Mouse (Mus musculus) liver, embryonic 14.5 days (tissue): ENCODE measurements around the gene Atf7ip2. TPM values are rescaled to one million over a fixed set of nuclear protein-coding genes. Genes with fewer than 3 reads are reported as not detected.

Experiments
- ATAC-seq: fragments of 200-750 bp; cut with Nextera tagmentation; 2 replicates; pipeline ENCODE4 v1.8.0; 2017; ENCODE audit warnings: moderate number of reproducible peaks, mild to moderate bottlenecking, moderate library complexity; ENCODE audit not compliant: insufficient read depth
- DNase-seq, 3 experiments: peaks; one replicate each; pipeline ENCODE4 v3.0.0-alpha.2; 2012 to 2013; ENCODE audit warnings: low read depth in 3 of 3, low spot score in 3 of 3
- H3K27ac ChIP-seq: fragments of 300-500 bp; sonication (generic); 2 replicates; pipeline ENCODE4 v1.5.1; 2014; ENCODE audit warnings: moderate library complexity, mild to moderate bottlenecking, control low read depth, inconsistent platforms
- H3K27me3 ChIP-seq: fragments of 300-500 bp; sonication (generic); 2 replicates; pipeline ENCODE4 v1.6.1; 2014; ENCODE audit warnings: mild to moderate bottlenecking, low read length, moderate library complexity; ENCODE audit not compliant: control insufficient read depth, insufficient read depth
- H3K36me3 ChIP-seq: fragments of 300-500 bp; sonication (generic); replicated peaks from 2 replicates; pipeline ENCODE4 v1.6.1; 2014; ENCODE audit warnings: low read depth; ENCODE audit not compliant: control insufficient read depth, insufficient read depth
- H3K4me1 ChIP-seq, 2 experiments: fragments of 200-500 bp in 1 of 2; fragments of 300-500 bp in 1 of 2; sonication (generic) in 1 of 2; replicated peaks; 2 replicates each; pipeline ENCODE4 v1.6.1; 2012 to 2014; ENCODE audit warnings: antibody characterized with exemption in 1 of 2, inconsistent platforms in 1 of 2, low read length in 1 of 2; ENCODE audit not compliant: control insufficient read depth in 2 of 2, insufficient read depth in 2 of 2
- H3K4me2 ChIP-seq: fragments of 300-500 bp; sonication (generic); 2 replicates; pipeline ENCODE4 v1.6.1; 2014; ENCODE audit warnings: low read depth, mild to moderate bottlenecking, control low read depth, moderate library complexity
- H3K4me3 ChIP-seq, 2 experiments: fragments of 200-500 bp in 1 of 2; fragments of 300-500 bp in 1 of 2; sonication (generic) in 1 of 2; 2 replicates each; pipeline ENCODE4 v1.5.1; 2012 to 2014; ENCODE audit warnings: low read depth in 2 of 2, low read length in 2 of 2, mild to moderate bottlenecking in 2 of 2, control low read depth in 1 of 2, inconsistent platforms in 1 of 2, moderate library complexity in 1 of 2; ENCODE audit not compliant: insufficient read depth in 1 of 2
- H3K9ac ChIP-seq: fragments of 300-500 bp; sonication (generic); replicated peaks from 2 replicates; pipeline ENCODE4 v1.6.1; 2014; ENCODE audit warnings: mild to moderate bottlenecking, control low read depth, moderate library complexity
- H3K9me3 ChIP-seq: fragments of 300-500 bp; sonication (generic); 2 replicates; pipeline ENCODE4 v1.6.1; 2016; ENCODE audit warnings: low read length, mixed read lengths; ENCODE audit not compliant: control insufficient read depth
- CTCF ChIP-seq: IDR thresholded peaks from 2 replicates; pipeline ENCODE4 v1.5.1; 2016; ENCODE audit warnings: antibody characterized with exemption, low read depth, control low read depth
- EP300 ChIP-seq: IDR thresholded peaks from 2 replicates; pipeline ENCODE4 v1.6.1; 2016; ENCODE audit warnings: antibody characterized with exemption, low read depth
- WGBS: fragments of 180-500 bp; shearing (Covaris S2); extraction: QIAGEN DNeasy Blood & Tissue Kit; methylation state at CpG from one replicate; pipeline ENCODE4 v1.1.7; 2014; ENCODE audit not compliant: insufficient replicate concordance; 5-methylcytosine and 5-hydroxymethylcytosine counted together
- polyA plus RNA-seq, 2 experiments: library from polyadenylated mRNA; depleted of rRNA in 1 of 2; stranded (reverse) in 1 of 2; unstranded in 1 of 2; fragments of >200 nt; fragmentation: Nextera tagmentation in 1 of 2; extraction: Ambion mirVana in 1 of 2; gene quantifications; 2 replicates each; pipeline versions ENCODE4 v1.2.1 to v1.2.3; 2012 to 2014

The Atf7ip2 gene
- polyA plus RNA-seq (2012; rRNA removed) (0.11 and 0.19 TPM in 2 replicates), polyA plus RNA-seq (2014; fragmentation: Nextera tagmentation; extraction: Ambion mirVana) (0.10 and 0.25 TPM in 2 replicates)

DNA sequence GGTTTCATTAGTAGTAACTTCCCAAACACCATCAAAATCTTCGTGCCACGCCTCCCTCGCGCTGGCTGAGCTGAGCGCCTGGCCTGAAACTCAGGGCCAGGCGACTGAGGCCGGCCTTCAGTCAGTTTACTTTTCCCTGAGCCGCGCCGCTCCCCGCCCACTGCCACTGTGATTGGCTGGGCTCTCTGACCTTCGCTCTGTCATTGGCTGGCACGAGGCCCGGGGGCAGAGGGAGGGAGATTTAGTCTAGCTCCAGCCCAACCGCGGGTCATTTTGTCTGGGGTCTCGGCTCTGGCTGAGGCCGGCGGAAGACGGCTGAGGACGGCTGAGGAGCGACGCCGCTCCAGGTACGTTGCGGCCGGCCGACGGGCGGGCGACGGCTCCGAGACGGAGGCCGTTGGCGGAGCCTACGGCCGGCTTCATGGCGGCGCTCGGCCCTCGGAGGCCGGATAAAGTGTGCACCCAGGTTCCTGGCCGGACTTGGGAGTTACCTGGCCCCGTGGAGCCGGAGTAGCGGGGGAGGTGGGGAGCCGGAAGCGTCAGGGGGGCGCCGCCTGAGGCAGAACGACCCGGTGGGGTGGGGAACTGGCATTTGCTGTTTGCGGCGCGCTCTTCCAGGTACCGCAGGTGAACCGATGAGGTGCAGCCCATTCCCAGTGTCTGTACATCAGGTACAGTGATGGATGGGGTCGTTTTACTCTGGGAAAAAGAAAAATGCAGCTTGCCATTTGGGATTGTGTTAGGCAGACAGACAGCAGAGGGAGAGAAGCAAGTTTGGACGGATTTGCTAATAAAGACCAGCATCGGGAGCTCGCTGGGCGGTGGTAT, at the start of gene Atf7ip2:
Gene Atf7ip2, plus strand, starts transcription at position 34 of the 828 bp plus-strand sequence.
- Histone ChIP-seq H3K36me3 (no peaks in the 10 kb centered on the region), H3K9me3 (no peaks in the 10 kb centered on the region), H3K9ac (peak within 1 kb of the TSS; percentile 4), H3K4me3 (peak within 1 kb of the TSS; percentile 34 to 59), H3K4me1 (no peaks in the 10 kb centered on the region), H3K27ac (no peak within 1 kb of the TSS), H3K27me3 (peaks cover 2% of the 10 kb centered on the region; the same call in 1 of the 2 replicates), H3K4me2 (peak within 1 kb of the TSS; percentile 70)
- TF ChIP-seq EP300 (no peak), CTCF (no peak)
- ATAC-seq (peak; percentile 90), DNase-seq (peak; percentile 44 to 51 (median 50))
- under 1% methylated on average over 62 of the region's 63 CpGs for WGBS

DNA sequence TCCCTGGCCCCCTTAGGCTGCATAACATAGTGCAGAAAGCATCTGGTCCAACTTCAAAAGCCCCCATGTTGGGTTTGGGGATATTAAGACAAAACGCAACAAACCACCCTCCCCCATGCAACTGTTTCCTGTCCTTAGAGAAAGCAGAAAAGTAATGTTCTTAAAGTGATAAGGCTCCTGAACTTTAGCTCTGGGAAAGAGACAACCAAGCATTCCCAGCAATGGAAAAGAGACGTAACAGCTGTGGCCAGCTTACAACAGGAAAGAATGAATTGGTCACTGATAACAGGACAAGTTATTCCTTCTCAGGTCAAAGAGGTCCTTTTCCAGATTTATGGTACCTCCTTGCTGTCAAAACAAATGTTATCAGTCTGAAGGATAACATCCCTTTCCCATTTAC, 49.3 kb upstream of the Atf7ip2 start:
- Histone ChIP-seq H3K4me2 (no peak overlapping the region), H3K4me3 (no peak overlapping the region), H3K9me3 (no peaks in the 10 kb centered on the region), H3K27ac (no peak overlapping the region), H3K27me3 (no peaks in the 10 kb centered on the region), H3K4me1 (no peaks in the 10 kb centered on the region), H3K36me3 (no peaks in the 10 kb centered on the region), H3K9ac (no peak overlapping the region)
- ATAC-seq (no peak), DNase-seq (no peak)
- 33% methylated on average over 2 of the region's 2 CpGs for WGBS
- no peak for TF ChIP-seq CTCF
- no peak for TF ChIP-seq EP300

DNA sequence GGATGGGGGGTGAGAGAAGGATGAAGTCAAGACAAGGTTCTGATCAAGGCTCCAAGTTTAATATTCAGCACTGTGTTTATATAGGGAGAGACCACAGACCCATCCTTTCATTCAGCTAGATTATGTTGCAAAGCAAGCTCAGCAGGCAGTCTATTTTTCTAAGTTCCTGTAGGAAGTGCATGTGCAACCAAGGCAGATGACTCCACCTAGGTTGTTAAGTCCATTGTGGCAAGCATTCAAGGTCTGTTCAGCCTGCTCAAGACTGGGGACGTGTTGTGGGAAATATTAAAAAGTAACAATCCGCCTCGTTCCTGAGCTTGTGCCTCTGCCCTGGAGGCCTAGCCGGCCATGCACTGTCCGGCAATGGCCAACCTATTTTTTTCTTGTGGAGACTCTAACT, 45.1 kb upstream of the Atf7ip2 start:
- no peak for DNase-seq
- WGBS, result 66% methylated on average over 5 of the region's 5 CpGs

DNA sequence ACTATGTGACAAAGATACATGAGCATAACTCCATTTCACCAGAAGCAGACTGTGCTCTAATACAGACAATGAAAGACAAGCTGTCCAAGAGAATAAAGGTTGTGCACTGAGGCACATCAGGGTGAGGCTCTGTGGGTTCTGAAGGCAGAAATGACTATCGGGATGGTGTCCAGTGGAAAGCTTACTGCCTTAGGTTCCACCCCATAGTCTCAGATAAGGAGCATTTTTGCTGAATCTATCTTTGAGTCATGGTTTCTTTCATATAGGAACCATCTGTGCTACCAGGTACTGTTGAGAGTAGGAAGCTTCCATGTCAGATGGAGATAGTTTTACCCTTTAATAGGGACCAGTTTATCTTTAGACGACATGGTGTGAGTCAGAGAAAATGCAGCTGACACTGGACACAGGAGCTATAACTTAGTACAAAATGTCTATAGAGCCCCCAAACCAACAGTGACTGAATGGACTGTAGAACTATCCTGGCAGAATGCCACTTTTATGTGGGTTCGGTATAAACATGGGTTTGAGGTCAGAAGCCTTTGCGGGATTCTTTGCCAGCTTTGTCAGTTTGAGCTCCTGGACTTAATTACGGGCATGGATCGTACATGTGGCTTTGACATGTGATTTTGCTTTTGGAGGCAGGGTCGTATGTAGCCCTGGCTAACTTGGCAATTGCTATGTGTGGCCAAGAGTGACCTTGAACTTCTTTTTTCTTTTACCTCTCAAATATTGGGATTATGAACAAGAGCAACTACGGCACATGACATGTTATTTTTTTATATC, 23.2 kb upstream of the Atf7ip2 start:
- WGBS, result 72% methylated on average over 8 of the region's 8 CpGs
- H3K4me1 ChIP-seq, result no peaks in the 10 kb centered on the region
- TF ChIP-seq EP300, result no peak
- no peak for TF ChIP-seq CTCF
- H3K36me3 ChIP-seq, result no peaks in the 10 kb centered on the region
- H3K27me3 ChIP-seq, result no peaks in the 10 kb centered on the region
- ATAC-seq (no peak), DNase-seq (no peak)
- no peak overlapping the region for H3K9ac ChIP-seq
- no peak overlapping the region for H3K4me2 ChIP-seq
- H3K4me3 ChIP-seq, result no peak overlapping the region
- no peaks in the 10 kb centered on the region for H3K9me3 ChIP-seq
- H3K27ac ChIP-seq, result no peak overlapping the region

More for the DNA sequence above, 45.1 kb upstream of the Atf7ip2 start:
- no peak for ATAC-seq
- no peaks in the 10 kb centered on the region for H3K9me3 ChIP-seq
- TF ChIP-seq CTCF, result no peak
- TF ChIP-seq EP300, result no peak
- H3K27ac ChIP-seq, result no peak overlapping the region
- H3K9ac ChIP-seq, result no peak overlapping the region
- H3K36me3 ChIP-seq, result no peaks in the 10 kb centered on the region
- no peaks in the 10 kb centered on the region for H3K27me3 ChIP-seq
- no peak overlapping the region for H3K4me3 ChIP-seq
- H3K4me2 ChIP-seq, result no peak overlapping the region
- H3K4me1 ChIP-seq, result no peaks in the 10 kb centered on the region

DNA sequence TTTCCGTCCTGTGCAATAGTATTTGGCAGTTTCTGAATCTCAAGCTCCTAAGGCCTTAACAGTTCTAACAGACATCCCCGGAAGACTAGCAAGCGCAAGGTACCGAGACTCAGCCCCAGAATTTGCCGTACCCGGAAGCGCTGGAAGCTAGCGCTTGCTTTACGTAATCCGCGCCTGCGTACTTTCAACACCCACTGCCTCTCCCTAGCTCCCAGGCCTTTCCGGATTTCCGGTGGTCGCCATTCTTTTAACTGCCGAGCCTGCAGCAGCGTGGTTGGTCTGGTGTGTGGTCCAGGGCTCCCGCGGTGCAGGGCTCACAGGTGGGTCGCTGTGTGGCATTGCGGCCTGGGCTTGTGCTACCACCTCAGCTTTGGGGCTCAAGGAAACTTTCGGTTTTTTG, 22.5 kb upstream of the Atf7ip2 start, which contains the start of gene Rpl39l:
Gene Rpl39l, plus strand, starts transcription at position 222 of the 400 bp plus-strand sequence.
- H3K27me3 ChIP-seq, result no peaks in the 10 kb centered on the region
- DNase-seq, result no peak
- H3K36me3 ChIP-seq, result no peaks in the 10 kb centered on the region
- no peak within 1 kb of the TSS for H3K4me3 ChIP-seq
- H3K4me2 ChIP-seq, result no peak within 1 kb of the TSS
- H3K9me3 ChIP-seq, result no peaks in the 10 kb centered on the region
- WGBS, result 72% methylated on average over 22 of the region's 22 CpGs
- ATAC-seq, result no peak
- TF ChIP-seq EP300 (no peak), CTCF (no peak)
- H3K4me1 ChIP-seq, result no peaks in the 10 kb centered on the region
- no peak within 1 kb of the TSS for H3K27ac ChIP-seq
- H3K9ac ChIP-seq, result no peak within 1 kb of the TSS
